Mouse (Mus musculus): ENCODE data around the gene Bmyc.
"Not testable (repeated sequence)": the region's sequence is repeated elsewhere in the genome, so short reads cannot be mapped to it uniquely, and the experiment has no call there.

Gene Bmyc

GRCm38 (mm10) chr2:25733199-25733930 is 26.8 kb downstream of the Bmyc start:
- DNase-seq (ENCODE audit: low spot score in 2 of 2) = no peak

- DNase-seq (ENCODE audit: low spot score in 2 of 2) = not testable (repeated sequence)
Measured at GRCm38 (mm10) chr2:25736709-25737108, 30.2 kb downstream of the Bmyc start, which contains the start of gene Obp2b. Obp2b (plus strand) TSS chr2:25737009.

GRCm38 (mm10) chr2:25741671-25742070 is 35.1 kb downstream of the Bmyc start:
- no peak for DNase-seq (ENCODE audit: low spot score in 2 of 2)

GRCm38 (mm10) chr2:25754201-25754600 is 47.7 kb downstream of the Bmyc start:
- DNase-seq (ENCODE audit: low spot score in 2 of 2) = no peak
